Mouse (Mus musculus) spleen, adult 2 months (tissue): ENCODE data around the gene Upk1a.

Source experiments
- CTCF ChIP-seq: fragments of 200-500 bp; IDR thresholded peaks from 2 replicates; pipeline ENCODE4 v1.5.1; 2011; ENCODE audit warnings: mild to moderate bottlenecking, inconsistent platforms; ENCODE audit not compliant: insufficient read depth, insufficient read length, insufficient replicate concordance; ENCODE audit errors: extremely low read depth
- POLR2A ChIP-seq: fragments of 200-500 bp; IDR thresholded peaks from 2 replicates; pipeline ENCODE4 v1.6.1; 2011; ENCODE audit warnings: low read depth, low read length, inconsistent platforms

- no peak for TF ChIP-seq CTCF
- no peak for TF ChIP-seq POLR2A
Observed at GRCm38 (mm10) chr7:30635752-30636151, 23.1 kb upstream of the Upk1a start, which contains the start of gene Etv2.
